Comparison of ENCODE assay signal across 26 mouse cellular contexts in genomic region chr2:126252211-126252610, GRCm38 (mm10). TPM values are rescaled to one million over a fixed set of nuclear protein-coding genes. Genes with fewer than 3 reads are reported as not detected.
"Had no signal": no experiment of that assay in that cellular context is flagged by ENCODE, and none has a peak within 500 bp of the region (broad histone marks: within the 10 kb centered on the region; RNA-seq: fewer than 3 reads in every experiment).

No protein-coding gene starts in this region.

- H3K4me1 ChIP-seq: lung, embryonic 15.5 days; midbrain, embryonic 13.5 days; midbrain, embryonic 15.5 days; neural tube, embryonic 12.5 days had no signal

- H3K27me3 ChIP-seq: lung, embryonic 15.5 days; midbrain, embryonic 13.5 days; midbrain, embryonic 15.5 days; neural tube, embryonic 12.5 days had no signal

- H3K4me3 ChIP-seq: lung, embryonic 15.5 days; megakaryocyte, embryonic 14.5 days; midbrain, embryonic 13.5 days; midbrain, embryonic 15.5 days; neural tube, embryonic 12.5 days had no signal

- H3K4me2 ChIP-seq: lung, embryonic 15.5 days; midbrain, embryonic 11.5 days; midbrain, embryonic 13.5 days; midbrain, embryonic 15.5 days; neural tube, embryonic 12.5 days had no signal

- ATAC-seq: liver, postnatal 0 days; lung, postnatal 0 days; midbrain, embryonic 13.5 days; midbrain, embryonic 15.5 days had no signal

- H3K27ac ChIP-seq: lung, embryonic 15.5 days; macrophage; midbrain, embryonic 13.5 days; midbrain, embryonic 15.5 days; neural tube, embryonic 12.5 days had no signal

- H3K9ac ChIP-seq: liver, postnatal 0 days; lung, embryonic 15.5 days; midbrain, embryonic 13.5 days; midbrain, embryonic 15.5 days; neural tube, embryonic 12.5 days had no signal

- DNase-seq: liver, postnatal 0 days; lung, adult 2 months; lung, postnatal 14 days; lung, postnatal 36 days; right cerebral cortex, postnatal 25 days; right cerebral cortex, postnatal 4 days; spleen, adult 18-20 months; thymus, adult 18-20 months; thymus, postnatal 14 days; thymus, postnatal 36 days had no signal

- H3K36me3 ChIP-seq: lung, embryonic 15.5 days; midbrain, embryonic 13.5 days; midbrain, embryonic 15.5 days; neural tube, embryonic 12.5 days had no signal

- H3K9me3 ChIP-seq: lung, embryonic 15.5 days; megakaryocyte, embryonic 14.5 days; midbrain, embryonic 13.5 days; midbrain, embryonic 15.5 days; neural tube, embryonic 12.5 days had no signal

RNA-seq across cellular contexts. Expression of gene Gm17555, which starts 37.3 kb away (rescaled TPM):
- total RNA-seq: midbrain, postnatal 0 days; monocyte, adult 5-6 weeks; neutrophil, adult 5-6 weeks had no signal
- polyA plus RNA-seq: liver, postnatal 0 days; lung, adult 2 months; lung, embryonic 15.5 days; lung, postnatal 0 days; macrophage; midbrain, embryonic 11.5 days; midbrain, embryonic 13.5 days; midbrain, embryonic 15.5 days; midbrain, postnatal 0 days; neural tube, embryonic 12.5 days; neural tube, embryonic 14.5 days; small intestine, adult 2 months; stomach, embryonic 14.5 days; stomach, embryonic 16.5 days; thymus, postnatal 0 days had no signal
